Mouse (Mus musculus): ENCODE data around the gene Qpctl.

GRCm38 (mm10) chr7:19131324-19131848 is 17.7 kb downstream of the Qpctl start:
- peak; percentile 66 for TF ChIP-seq CTCF (conservative IDR thresholded peaks at IDR 0.05; ENCODE audit: insufficient read depth, insufficient read length, low read depth, low read length)
- no peak for TF ChIP-seq POLR2A (IDR thresholded peaks at IDR 0.05; ENCODE audit: low read depth, low read length)

Data from kidney, adult 2 months (tissue).